Mouse (Mus musculus) kidney, adult 18-20 months (tissue): ENCODE measurements around the gene Ccdc18.
"Not testable (repeated sequence)": the region's sequence is repeated elsewhere in the genome, so short reads cannot be mapped to it uniquely, and the experiment has no call there.

Experiments
- DNase-seq: peaks from one replicate; pipeline ENCODE4 v3.0.0; 2021

The Ccdc18 gene

GRCm38 (mm10) chr5:108132441-108133243 is at the start of gene Ccdc18, which contains the start of gene Tmed5:
Gene Ccdc18, plus strand, starts transcription at chr5:108132875.
Gene Tmed5, minus strand, starts transcription at chr5:108132620.
- peak; percentile 96 for DNase-seq

- no peak for DNase-seq
These were observed 47.2 kb upstream of the Ccdc18 start for GRCm38 (mm10) chr5:108085440-108085839.

- not testable (repeated sequence) for DNase-seq
These were observed 39.9 kb upstream of the Ccdc18 start for GRCm38 (mm10) chr5:108092731-108093130.

GRCm38 (mm10) chr5:108097676-108098075 is 35.0 kb upstream of the Ccdc18 start:
- DNase-seq, result no peak

GRCm38 (mm10) chr5:108100196-108100595 is 32.5 kb upstream of the Ccdc18 start:
- DNase-seq, result no peak

GRCm38 (mm10) chr5:108104306-108104705 is 28.4 kb upstream of the Ccdc18 start:
- no peak for DNase-seq

- no peak for DNase-seq
These were observed 23.3 kb upstream of the Ccdc18 start for GRCm38 (mm10) chr5:108109346-108109745.

GRCm38 (mm10) chr5:108117693-108118092 is 15.0 kb upstream of the Ccdc18 start:
- no peak for DNase-seq

- DNase-seq, result no peak
These were observed 12.3 kb upstream of the Ccdc18 start for GRCm38 (mm10) chr5:108120221-108120900.

- DNase-seq, result no peak
These were observed 730 bp upstream of the Ccdc18 start for GRCm38 (mm10) chr5:108131849-108132440.

GRCm38 (mm10) chr5:108152592-108152991 is 19.9 kb downstream of the Ccdc18 start:
- DNase-seq, result no peak

- DNase-seq, result no peak
These were observed 28.1 kb downstream of the Ccdc18 start for GRCm38 (mm10) chr5:108160796-108161195.

- DNase-seq, result peak; percentile 52
These were observed 31.0 kb downstream of the Ccdc18 start for GRCm38 (mm10) chr5:108163695-108164094.

- DNase-seq, result no peak
These were observed 51.4 kb downstream of the Ccdc18 start for GRCm38 (mm10) chr5:108184050-108184449.

- no peak for DNase-seq
These were observed 56.3 kb downstream of the Ccdc18 start for GRCm38 (mm10) chr5:108188967-108189366.

- DNase-seq, result no peak
These were observed 73.3 kb downstream of the Ccdc18 start for GRCm38 (mm10) chr5:108206008-108206407.

- DNase-seq, result no peak
These were observed 78.8 kb downstream of the Ccdc18 start for GRCm38 (mm10) chr5:108211512-108211911.

- DNase-seq, result no peak
These were observed 82.3 kb downstream of the Ccdc18 start for GRCm38 (mm10) chr5:108214928-108215327.

- DNase-seq, result no peak
These were observed 91.4 kb downstream of the Ccdc18 start for GRCm38 (mm10) chr5:108224077-108224476.

- DNase-seq, result no peak
These were observed 93.5 kb downstream of the Ccdc18 start for GRCm38 (mm10) chr5:108226159-108226558.

- DNase-seq, result no peak
These were observed 113.7 kb downstream of the Ccdc18 start for GRCm38 (mm10) chr5:108246314-108246765.

- no peak for DNase-seq
These were observed 117.4 kb downstream of the Ccdc18 start for GRCm38 (mm10) chr5:108250033-108250432.

- no peak for DNase-seq
These were observed 122.6 kb downstream of the Ccdc18 start for GRCm38 (mm10) chr5:108255259-108255658.

- DNase-seq, result peak; percentile 62
These were observed 130.0 kb downstream of the Ccdc18 start for GRCm38 (mm10) chr5:108262722-108263121.
